Mouse (Mus musculus) limb, embryonic 12.5 days (tissue): ENCODE data around the gene Vrk1. TPM values are rescaled to one million over a fixed set of nuclear protein-coding genes. Genes with fewer than 3 reads are reported as not detected.

Source experiments
- ATAC-seq: fragments of 200-750 bp; cut with Nextera tagmentation; 2 replicates; pipeline ENCODE4 v1.8.0; 2017; ENCODE audit warnings: low read depth, moderate TSS enrichment; ENCODE audit not compliant: insufficient number of reproducible peaks, insufficient read depth, low FRiP score, low TSS enrichment
- H3K27ac ChIP-seq: fragments of 300-500 bp; sonication (generic); 2 replicates; pipeline ENCODE4 v1.5.1; 2016; ENCODE audit warnings: mild to moderate bottlenecking, moderate library complexity
- H3K27me3 ChIP-seq: fragments of 300-500 bp; sonication (generic); 2 replicates; pipeline ENCODE4 v1.6.1; 2016; ENCODE audit warnings: mild to moderate bottlenecking, moderate library complexity
- H3K36me3 ChIP-seq: fragments of 300-500 bp; sonication (generic); 2 replicates; pipeline ENCODE4 v1.6.1; 2016; ENCODE audit warnings: mild to moderate bottlenecking, moderate library complexity
- H3K4me1 ChIP-seq: fragments of 300-500 bp; sonication (generic); replicated peaks from 2 replicates; pipeline ENCODE4 v1.6.1; 2016
- H3K4me2 ChIP-seq: fragments of 300-500 bp; sonication (generic); 2 replicates; pipeline ENCODE4 v1.6.1; 2016; ENCODE audit warnings: mild to moderate bottlenecking, moderate library complexity
- H3K4me3 ChIP-seq: fragments of 300-500 bp; sonication (generic); replicated peaks from 2 replicates; pipeline ENCODE4 v1.5.1; 2016; ENCODE audit warnings: mild to moderate bottlenecking
- H3K9ac ChIP-seq: fragments of 300-500 bp; sonication (generic); replicated peaks from 2 replicates; pipeline ENCODE4 v1.6.1; 2016; ENCODE audit warnings: mild to moderate bottlenecking, moderate library complexity
- H3K9me3 ChIP-seq: fragments of 300-500 bp; sonication (generic); 2 replicates; pipeline ENCODE4 v1.6.1; 2016; ENCODE audit warnings: mild to moderate bottlenecking, moderate library complexity
- whole genome bisulfite sequencing: fragments of 180-500 bp; shearing (Covaris S2); methylation state at CpG from one replicate; pipeline ENCODE4 v1.1.7; 2016; 5-methylcytosine and 5-hydroxymethylcytosine counted together
- polyA plus RNA-seq: library from polyadenylated mRNA; unstranded; fragments of >200 nt; fragmentation: Nextera tagmentation; extraction: Ambion mirVana; gene quantifications from 2 replicates; pipeline ENCODE4 v1.2.1, GENCODE M21; 2016

Gene Vrk1
- polyA plus RNA-seq, result 89.2 and 91.6 TPM in 2 replicates

DNA sequence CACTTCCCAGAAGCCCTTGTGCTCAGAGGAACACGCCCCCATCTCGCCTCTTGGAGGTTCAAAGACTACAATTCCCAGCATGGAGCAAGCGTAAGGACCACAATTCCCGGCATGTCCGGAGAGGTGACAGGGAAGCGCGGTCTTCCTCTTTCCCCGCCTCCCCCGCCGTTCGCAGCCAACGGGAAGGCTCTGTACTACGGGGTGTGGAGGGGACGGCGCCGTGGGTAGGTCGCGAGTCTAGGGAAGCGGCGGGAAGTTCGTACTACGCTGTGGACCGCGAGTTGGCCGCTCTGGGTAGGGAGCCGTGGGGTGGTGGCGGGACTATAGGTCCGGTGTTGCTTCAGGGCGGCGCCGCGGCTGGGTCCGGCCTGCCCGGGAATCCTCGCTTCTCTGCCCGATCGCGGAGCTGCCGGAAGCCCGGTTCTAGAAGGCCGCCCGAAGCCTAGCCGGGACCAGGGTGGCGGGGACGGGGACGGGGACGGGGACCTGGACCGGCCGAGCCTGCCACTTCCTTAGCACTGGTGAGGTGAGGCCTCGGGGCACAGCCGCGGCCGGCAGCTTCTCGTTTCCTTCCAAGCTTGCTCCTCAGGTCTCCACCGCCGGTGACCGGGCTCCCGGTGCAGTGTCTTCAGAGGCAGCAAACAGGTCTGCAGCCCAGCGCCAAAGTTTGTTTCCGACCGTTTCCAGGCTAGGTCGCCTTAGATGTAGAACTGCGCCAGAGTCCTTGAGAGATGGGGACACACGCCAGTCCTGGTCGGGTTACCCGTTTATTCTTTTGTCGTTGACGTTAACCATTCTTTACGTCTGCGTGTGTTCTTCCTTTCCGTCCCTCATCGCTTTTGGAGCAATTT is at the start of gene Vrk1:
Gene Vrk1 (plus strand): TSS at position 164 of the 851 bp plus-strand sequence.
- Histone ChIP-seq H3K27me3 (no peaks in the 10 kb centered on the region), H3K4me1 (peaks cover 6% of the 10 kb centered on the region), H3K4me2 (peak within 1 kb of the TSS; percentile 81), H3K9ac (peak within 1 kb of the TSS; percentile 84), H3K27ac (peak within 1 kb of the TSS; percentile 67; the same call in 1 of the 2 replicates), H3K9me3 (no peaks in the 10 kb centered on the region; the same call in 1 of the 2 replicates), H3K4me3 (peak within 1 kb of the TSS; percentile 93), H3K36me3 (0 out of 2 replicates have a peak, but pooled peaks cover 4% of the 10 kb centered on the region)
- peak; percentile 99 for ATAC-seq
- WGBS, result under 1% methylated on average over 71 of the region's 72 CpGs

DNA sequence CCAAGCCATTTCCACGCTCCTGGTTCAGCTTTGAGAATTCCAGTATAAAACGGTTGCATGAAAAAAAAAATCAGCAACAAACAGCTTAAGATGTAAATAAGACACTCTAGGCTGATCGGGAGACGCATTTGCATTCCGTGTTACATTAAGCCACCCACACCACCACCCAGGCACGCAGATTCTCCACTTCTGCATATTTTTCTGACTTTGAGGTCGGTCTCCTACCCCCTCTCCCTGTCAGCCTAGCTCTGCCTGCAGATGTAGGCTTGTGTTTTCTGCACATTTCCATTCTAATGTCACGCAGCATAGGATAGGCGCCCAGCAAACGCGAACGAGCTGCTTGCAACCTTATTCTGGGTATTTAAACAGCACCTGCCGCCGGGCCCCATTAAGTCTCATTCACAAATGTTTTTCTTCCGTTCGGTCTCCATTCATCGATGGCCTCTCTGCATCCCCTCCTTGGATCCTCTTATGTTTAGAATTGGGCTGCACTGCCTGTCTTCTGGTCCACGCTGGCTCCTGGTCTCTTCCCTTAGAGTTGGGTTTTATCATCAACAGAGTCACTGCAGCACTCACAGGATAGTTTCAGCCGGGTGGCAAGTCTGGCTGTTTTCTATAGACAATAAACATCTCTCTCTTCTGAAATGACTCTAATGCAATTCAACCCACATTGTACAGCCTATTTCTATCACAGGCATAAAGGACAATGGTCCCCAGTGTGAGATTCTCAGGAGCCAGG is 49.3 kb upstream of the Vrk1 start:
- Histone ChIP-seq H3K27ac (no peak overlapping the region), H3K36me3 (no peaks in the 10 kb centered on the region), H3K4me1 (peaks cover 19% of the 10 kb centered on the region), H3K4me3 (no peak overlapping the region), H3K9ac (no peak overlapping the region), H3K9me3 (no peaks in the 10 kb centered on the region), H3K27me3 (peaks cover 66% of the 10 kb centered on the region), H3K4me2 (no peak overlapping the region)
- no peak for ATAC-seq
- WGBS, result 14% methylated on average over 19 of the region's 19 CpGs

DNA sequence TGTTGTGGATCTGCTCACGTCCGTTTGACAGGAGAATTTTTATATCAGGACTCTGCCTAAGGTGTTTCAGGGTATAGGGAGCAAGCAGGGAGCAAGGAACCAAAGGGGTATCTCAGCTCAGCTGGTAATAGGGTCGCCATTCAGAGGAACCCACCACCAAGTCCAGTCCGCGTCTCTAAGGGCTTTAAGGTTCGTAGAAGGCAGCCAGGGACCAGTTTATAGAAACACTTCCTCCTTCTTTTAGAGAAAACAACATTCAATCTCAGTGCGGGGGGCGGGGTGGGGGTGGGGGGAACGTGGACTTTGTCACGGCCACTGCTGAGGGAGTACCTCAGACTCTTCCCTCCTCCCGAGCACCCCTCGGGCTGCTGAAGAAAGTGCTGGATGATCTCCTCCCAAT is 48.4 kb upstream of the Vrk1 start:
- peaks cover 17% of the 10 kb centered on the region for H3K4me1 ChIP-seq
- no peak overlapping the region for H3K27ac ChIP-seq
- no peaks in the 10 kb centered on the region for H3K9me3 ChIP-seq
- H3K4me3 ChIP-seq, result peak overlapping the region; percentile 47; the same call in 1 of the 2 replicates
- no peak overlapping the region for H3K9ac ChIP-seq
- no peaks in the 10 kb centered on the region for H3K36me3 ChIP-seq
- WGBS, result 4% methylated on average over 12 of the region's 12 CpGs
- peaks cover 70% of the 10 kb centered on the region for H3K27me3 ChIP-seq
- H3K4me2 ChIP-seq, result peak overlapping the region; percentile 86
- no peak for ATAC-seq

DNA sequence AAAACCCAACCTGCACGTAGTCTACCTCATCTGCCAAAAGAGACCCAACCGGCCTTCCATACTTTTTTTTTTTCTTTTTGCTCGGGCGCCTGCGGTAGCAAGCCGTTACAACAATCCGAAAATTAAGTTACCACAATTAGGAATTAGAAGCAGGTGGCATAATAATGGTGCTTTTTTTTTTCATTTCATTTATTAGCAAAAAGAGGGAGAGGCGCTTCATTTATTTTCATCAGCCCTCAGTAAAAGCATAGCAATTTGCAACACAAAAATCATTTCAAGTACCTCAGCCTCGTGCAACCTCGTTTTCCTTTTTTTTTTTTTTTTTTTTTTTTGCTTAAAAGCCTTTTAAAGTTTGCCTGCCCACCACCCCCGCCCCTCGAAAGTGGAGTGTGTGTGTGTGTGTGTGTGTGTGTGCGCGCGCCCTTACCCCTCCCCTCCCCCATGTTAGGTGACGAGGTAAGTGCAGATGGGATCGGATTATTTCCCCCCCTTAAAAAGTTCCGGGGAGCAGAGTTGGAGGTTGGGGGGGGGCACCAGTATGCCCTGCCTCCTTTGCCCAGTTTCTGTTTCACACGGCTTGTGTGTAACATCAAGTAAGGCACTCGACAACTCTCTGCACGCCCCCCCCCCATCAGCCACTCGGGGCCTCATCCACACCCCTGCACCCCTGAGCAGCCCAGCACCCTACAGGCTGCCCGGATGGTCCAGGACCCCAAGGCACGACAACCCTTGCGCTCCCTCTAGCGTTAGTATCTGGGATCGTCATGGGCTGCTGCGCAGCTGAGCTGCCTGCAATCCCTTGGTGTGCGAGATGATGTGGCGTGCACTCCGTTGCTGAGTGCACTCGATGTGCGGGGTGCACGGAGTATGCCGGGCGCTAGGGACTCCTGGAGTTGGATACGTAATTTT is 47.7 kb upstream of the Vrk1 start:
- H3K27ac ChIP-seq, result no peak overlapping the region
- peak; percentile 94 for ATAC-seq
- H3K27me3 ChIP-seq, result peaks cover 75% of the 10 kb centered on the region
- no peaks in the 10 kb centered on the region for H3K36me3 ChIP-seq
- peaks cover 21% of the 10 kb centered on the region for H3K4me1 ChIP-seq
- peak overlapping the region; percentile 45; the same call in 1 of the 2 replicates for H3K9ac ChIP-seq
- peak overlapping the region; percentile 86 for H3K4me2 ChIP-seq
- H3K9me3 ChIP-seq, result no peaks in the 10 kb centered on the region
- WGBS, result 1% methylated on average over 33 of the region's 37 CpGs
- H3K4me3 ChIP-seq, result peak overlapping the region; percentile 47

DNA sequence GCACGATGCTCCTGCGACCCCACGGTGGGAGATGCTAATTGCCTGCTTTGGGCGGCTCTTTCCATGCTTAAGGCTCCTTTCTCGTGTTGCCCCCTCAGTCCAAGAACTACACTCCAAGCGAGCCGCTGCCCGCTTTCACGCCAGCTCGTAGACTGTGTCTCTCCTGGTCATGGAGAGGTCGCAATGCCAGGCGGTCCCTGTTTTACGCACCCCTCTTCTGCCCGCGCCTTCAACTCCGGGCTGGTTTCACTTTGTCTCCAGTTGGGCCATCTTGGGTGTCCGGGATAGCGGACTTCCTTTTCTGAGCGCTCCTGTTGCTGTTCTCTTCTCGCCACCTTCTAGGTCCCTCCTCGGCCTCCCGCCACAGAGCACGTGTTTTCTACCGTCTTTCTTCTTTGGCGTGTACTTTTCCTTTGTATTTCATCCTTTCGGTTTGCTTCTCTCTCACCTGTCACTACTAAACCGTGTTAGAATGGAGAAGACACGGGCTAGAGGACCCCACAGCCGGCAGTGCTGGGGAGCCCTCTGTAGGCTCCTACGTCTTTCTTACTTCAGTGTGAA is 46.9 kb upstream of the Vrk1 start:
- peak overlapping the region; percentile 47 for H3K4me3 ChIP-seq
- WGBS, result 4% methylated on average over 30 of the region's 30 CpGs
- peak; percentile 60 for ATAC-seq
- no peaks in the 10 kb centered on the region for H3K9me3 ChIP-seq
- peaks cover 27% of the 10 kb centered on the region for H3K4me1 ChIP-seq
- peak overlapping the region; percentile 86 for H3K4me2 ChIP-seq
- H3K9ac ChIP-seq, result peak overlapping the region; percentile 45; the same call in 1 of the 2 replicates
- peaks cover 75% of the 10 kb centered on the region for H3K27me3 ChIP-seq
- no peaks in the 10 kb centered on the region for H3K36me3 ChIP-seq
- H3K27ac ChIP-seq, result no peak overlapping the region

DNA sequence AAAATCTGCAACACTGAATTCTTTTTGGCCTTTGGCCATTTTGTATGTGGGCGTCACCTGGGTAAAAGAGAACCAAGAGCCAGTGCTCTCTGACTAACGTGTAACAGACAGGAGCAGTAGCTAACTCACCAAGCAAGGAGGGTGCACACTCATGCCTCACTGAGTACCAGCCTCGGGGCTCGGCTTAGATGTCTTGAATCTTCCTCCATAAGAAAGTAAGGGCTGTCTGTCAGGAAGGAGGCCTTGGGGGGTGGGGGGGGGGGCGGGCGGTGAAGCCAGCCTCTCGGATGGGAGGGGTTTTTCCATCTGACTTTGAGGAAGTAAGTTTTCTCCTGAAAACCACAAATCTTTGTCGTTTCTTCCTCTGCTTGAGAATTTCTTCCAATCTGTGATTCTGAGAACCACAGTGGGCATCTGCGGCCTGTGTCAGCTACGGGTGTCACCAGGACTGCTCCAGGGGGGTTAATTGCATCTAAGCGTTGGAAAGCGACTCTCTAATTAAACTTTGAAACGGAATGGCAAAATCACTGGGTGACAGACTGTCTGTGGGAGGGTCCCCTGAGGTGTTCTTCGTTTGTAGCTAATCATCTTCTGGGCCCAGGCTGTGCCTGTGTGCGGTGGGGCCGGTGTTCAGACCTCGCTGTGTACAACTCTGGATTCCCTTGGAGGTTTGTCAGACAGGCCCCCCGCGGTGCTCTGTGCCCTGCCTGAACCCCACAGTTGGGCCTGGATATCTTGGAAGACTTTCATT is 43.0 kb upstream of the Vrk1 start:
- WGBS, result 44% methylated on average over 19 of the region's 19 CpGs
- Histone ChIP-seq H3K27ac (no peak overlapping the region), H3K4me1 (peaks cover 15% of the 10 kb centered on the region), H3K9me3 (peaks cover 4% of the 10 kb centered on the region; the same call in 1 of the 2 replicates), H3K9ac (no peak overlapping the region), H3K27me3 (peaks cover 47% of the 10 kb centered on the region), H3K4me3 (no peak overlapping the region), H3K4me2 (no peak overlapping the region; the same call in 1 of the 2 replicates), H3K36me3 (no peaks in the 10 kb centered on the region)
- no peak for ATAC-seq

DNA sequence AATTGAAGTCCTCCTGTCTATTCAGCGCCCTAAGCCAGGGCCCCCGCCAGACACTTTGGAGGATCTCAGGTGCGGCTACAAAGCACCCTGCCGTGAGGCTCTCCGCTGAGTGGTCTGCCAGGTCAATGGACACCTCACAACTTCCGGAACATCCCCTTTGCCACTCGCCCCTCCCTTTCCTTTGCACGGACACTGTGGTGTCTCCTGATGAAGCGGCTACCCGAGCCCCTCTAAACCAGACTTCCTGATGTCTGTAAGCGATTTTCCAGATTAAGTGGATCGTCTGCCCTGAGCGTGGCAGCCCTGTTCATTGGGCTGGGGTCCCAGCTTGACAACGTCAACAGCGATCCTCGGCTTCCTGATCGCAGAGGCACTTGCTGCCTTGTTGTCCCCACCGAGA is 42.2 kb upstream of the Vrk1 start:
- H3K4me1 ChIP-seq, result peaks cover 10% of the 10 kb centered on the region
- 0 out of 2 replicates have a peak overlapping the region, but pooled peaks have one; percentile 9 for H3K4me3 ChIP-seq
- no peaks in the 10 kb centered on the region for H3K36me3 ChIP-seq
- H3K4me2 ChIP-seq, result peak overlapping the region; percentile 34
- 11% methylated on average over 18 of the region's 18 CpGs for WGBS
- no peak overlapping the region for H3K27ac ChIP-seq
- peaks cover 41% of the 10 kb centered on the region for H3K27me3 ChIP-seq
- peaks cover 9% of the 10 kb centered on the region; the same call in 1 of the 2 replicates for H3K9me3 ChIP-seq
- ATAC-seq, result no peak
- no peak overlapping the region for H3K9ac ChIP-seq

DNA sequence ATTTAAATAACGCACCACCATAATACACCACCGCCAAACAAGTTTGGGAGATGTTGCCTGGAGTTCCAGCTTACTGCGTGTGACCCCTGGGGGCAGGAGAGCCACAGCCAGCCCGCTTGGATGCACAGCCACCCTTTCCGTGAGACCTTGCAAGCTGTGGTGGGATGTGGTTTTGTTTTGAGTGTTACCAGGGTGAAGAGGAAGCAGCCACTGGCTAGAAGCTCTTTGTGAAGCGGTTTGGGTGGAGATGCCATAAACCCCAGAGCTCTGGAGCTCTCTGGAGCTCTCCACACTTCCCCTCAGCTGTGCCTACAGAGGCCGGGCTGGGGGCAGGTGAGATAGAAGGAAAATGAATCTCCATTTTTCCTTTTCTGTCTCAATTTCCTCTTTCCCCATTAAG is 38.8 kb upstream of the Vrk1 start:
- no peak overlapping the region for H3K9ac ChIP-seq
- WGBS, result 62% methylated on average over 7 of the region's 7 CpGs
- no peak overlapping the region for H3K4me3 ChIP-seq
- peaks cover 9% of the 10 kb centered on the region; the same call in 1 of the 2 replicates for H3K9me3 ChIP-seq
- H3K36me3 ChIP-seq, result no peaks in the 10 kb centered on the region
- no peak overlapping the region for H3K27ac ChIP-seq
- H3K4me2 ChIP-seq, result no peak overlapping the region
- H3K4me1 ChIP-seq, result peaks cover 16% of the 10 kb centered on the region
- ATAC-seq, result no peak
- peaks cover 19% of the 10 kb centered on the region for H3K27me3 ChIP-seq

DNA sequence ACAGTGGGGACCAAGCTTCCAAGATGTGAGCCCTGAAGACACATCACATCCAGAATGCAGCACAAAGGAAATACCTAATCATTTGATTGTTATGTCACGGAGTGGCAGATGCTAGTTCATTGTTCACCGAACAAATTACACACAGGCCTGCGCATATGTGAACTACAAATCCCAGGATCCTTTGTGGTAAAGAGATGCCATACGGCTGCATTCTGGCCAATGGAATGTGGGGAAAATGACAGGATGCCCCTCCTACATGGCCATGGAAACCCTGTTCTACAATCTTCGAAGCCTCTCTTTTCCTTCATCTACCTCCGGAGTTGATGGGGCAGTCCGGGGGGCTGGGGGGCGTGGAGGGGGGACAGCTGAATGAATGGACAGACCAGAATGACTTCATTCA is 37.4 kb upstream of the Vrk1 start:
- Histone ChIP-seq H3K4me2 (no peak overlapping the region), H3K27me3 (peaks cover 8% of the 10 kb centered on the region), H3K4me1 (peaks cover 9% of the 10 kb centered on the region), H3K27ac (no peak overlapping the region), H3K4me3 (no peak overlapping the region), H3K9ac (no peak overlapping the region), H3K36me3 (no peaks in the 10 kb centered on the region), H3K9me3 (peaks cover 9% of the 10 kb centered on the region; the same call in 1 of the 2 replicates)
- 85% methylated on average over 8 of the region's 8 CpGs for WGBS
- no peak for ATAC-seq

DNA sequence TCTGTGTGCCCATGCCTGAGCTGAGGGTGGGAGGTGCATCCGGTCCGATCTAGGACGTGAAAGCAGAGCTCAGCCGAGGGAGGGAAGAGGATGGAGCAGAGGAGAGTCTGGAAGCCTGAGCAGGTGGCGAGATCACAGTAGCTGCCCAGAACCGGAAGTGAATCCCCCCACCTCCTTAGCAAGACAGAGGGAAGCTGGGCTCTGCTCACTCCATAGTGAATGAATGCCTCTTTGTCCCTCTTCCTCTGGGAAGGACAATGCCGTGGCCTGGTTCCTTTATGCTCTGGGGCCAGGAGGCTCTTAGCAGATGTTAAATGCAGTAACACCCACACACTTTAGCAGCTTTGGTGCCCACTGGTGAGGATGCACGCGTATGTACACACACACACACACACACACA is 36.3 kb upstream of the Vrk1 start:
- WGBS, result 56% methylated on average over 8 of the region's 9 CpGs

More for the DNA sequence above, 36.3 kb upstream of the Vrk1 start:
- Histone ChIP-seq H3K4me3 (no peak overlapping the region), H3K36me3 (no peaks in the 10 kb centered on the region), H3K27me3 (peaks cover 4% of the 10 kb centered on the region; the same call in 1 of the 2 replicates), H3K9me3 (peaks cover 9% of the 10 kb centered on the region; the same call in 1 of the 2 replicates), H3K4me2 (no peak overlapping the region), H3K4me1 (0 out of 2 replicates have a peak, but pooled peaks cover 6% of the 10 kb centered on the region), H3K9ac (no peak overlapping the region), H3K27ac (no peak overlapping the region)
- no peak for ATAC-seq
